Mouse (Mus musculus): ENCODE measurements around the gene Adck1.
"Not testable (repeated sequence)": the region's sequence is repeated elsewhere in the genome, so short reads cannot be mapped to it uniquely, and the experiment has no call there.

The Adck1 gene
- long read RNA-seq, experiment 1, partial matches to known transcripts: 4 of 12 reads
- long read RNA-seq, experiment 1, other reads (novel, unspliced or antisense): 2 of 12 reads
- long read RNA-seq, experiment 2, transcript Adck1-201 (11 exons, 2,158 nt): major isoform, 6 of 19 reads
- long read RNA-seq, experiment 2, partial matches to known transcripts: 2 of 19 reads
- long read RNA-seq, experiment 2, other reads (novel, unspliced or antisense): 6 of 19 reads

- intact Hi-C loops (cut with DNase I): loop anchor here (10.0 kb wide), 1 partner anchor 886 kb away; the partner anchor contains the start of gene Snw1
Measured at GRCm38 (mm10) chr12:88360441-88361119, at the start of gene Adck1. Gene Adck1, plus strand, starts transcription at chr12:88360554.

GRCm38 (mm10) chr12:88314556-88314955, 45.8 kb upstream of the Adck1 start:
- intact Hi-C loops (cut with DNase I): no loop called here

GRCm38 (mm10) chr12:88323926-88324325, 36.4 kb upstream of the Adck1 start, which contains the start of gene Gm5039:
Gene Gm5039, minus strand, starts transcription at chr12:88324026.
- intact Hi-C loops (cut with DNase I): not testable (repeated sequence)

GRCm38 (mm10) chr12:88336662-88337413, 23.5 kb upstream of the Adck1 start:
- intact Hi-C loops (cut with DNase I): not testable (repeated sequence)

GRCm38 (mm10) chr12:88341286-88341685, 19.1 kb upstream of the Adck1 start:
- intact Hi-C loops (cut with DNase I): not testable (repeated sequence)

GRCm38 (mm10) chr12:88354182-88354702, 6.1 kb upstream of the Adck1 start:
- intact Hi-C loops (cut with DNase I): no loop called here

- intact Hi-C loops (cut with DNase I): loop anchor here (10.0 kb wide), 1 partner anchor 886 kb away; the partner anchor contains the start of gene Snw1
Measured at GRCm38 (mm10) chr12:88361120-88361445, 729 bp downstream of the Adck1 start.

- intact Hi-C loops (cut with DNase I): loop anchor here (10.0 kb wide), 1 partner anchor 893 kb away; the partner anchor contains the start of gene Snw1
Measured at GRCm38 (mm10) chr12:88367673-88368072, 7.3 kb downstream of the Adck1 start.

GRCm38 (mm10) chr12:88368618-88369017, 8.3 kb downstream of the Adck1 start:
- intact Hi-C loops (cut with DNase I): loop anchor here (10.0 kb wide), 1 partner anchor 894 kb away; the partner anchor contains the start of gene Snw1

GRCm38 (mm10) chr12:88369690-88370089, 9.3 kb downstream of the Adck1 start:
- intact Hi-C loops (cut with DNase I): loop anchor here (10.0 kb wide), 1 partner anchor 895 kb away; the partner anchor contains the start of gene Snw1

GRCm38 (mm10) chr12:88370321-88370720, 10.0 kb downstream of the Adck1 start:
- intact Hi-C loops (cut with DNase I): not testable (repeated sequence)

- intact Hi-C loops (cut with DNase I): no loop called here
Measured at GRCm38 (mm10) chr12:88372018-88372417, 11.7 kb downstream of the Adck1 start.

- intact Hi-C loops (cut with DNase I): loop anchor here (5.0 kb wide), 1 partner anchor 70 kb away; no protein-coding TSS in a partner anchor
Measured at GRCm38 (mm10) chr12:88376820-88377219, 16.5 kb downstream of the Adck1 start.

- intact Hi-C loops (cut with DNase I): loop anchor here (5.0 kb wide), 1 partner anchor 71 kb away; no protein-coding TSS in a partner anchor
Measured at GRCm38 (mm10) chr12:88378256-88378655, 17.9 kb downstream of the Adck1 start.

- intact Hi-C loops (cut with DNase I): no loop called here
Measured at GRCm38 (mm10) chr12:88388832-88389231, 28.5 kb downstream of the Adck1 start.

GRCm38 (mm10) chr12:88398658-88399057, 38.3 kb downstream of the Adck1 start:
- intact Hi-C loops (cut with DNase I): no loop called here

GRCm38 (mm10) chr12:88403541-88403940, 43.2 kb downstream of the Adck1 start:
- intact Hi-C loops (cut with DNase I): loop anchor here (10.0 kb wide), 2 partner anchors 301 to 701 kb away; no protein-coding TSS in a partner anchor

- intact Hi-C loops (cut with DNase I): loop anchor here (10.0 kb wide), 2 partner anchors 300 to 700 kb away; no protein-coding TSS in a partner anchor
Measured at GRCm38 (mm10) chr12:88405113-88405512, 44.8 kb downstream of the Adck1 start.

GRCm38 (mm10) chr12:88407996-88408322, 47.6 kb downstream of the Adck1 start:
- intact Hi-C loops (cut with DNase I): loop anchor here (10.0 kb wide), 2 partner anchors 297 to 697 kb away; no protein-coding TSS in a partner anchor

- intact Hi-C loops (cut with DNase I): loop anchor here (10.0 kb wide), 2 partner anchors 296 to 696 kb away; no protein-coding TSS in a partner anchor
Measured at GRCm38 (mm10) chr12:88408323-88409047, 48.1 kb downstream of the Adck1 start.
